Mouse (Mus musculus) brown adipose tissue, adult 24 weeks (tissue): Measurements from ENCODE around the gene Gm973. TPM values are rescaled to one million over a fixed set of nuclear protein-coding genes. Genes with fewer than 3 reads are reported as not detected.

Experiments
- H3K27ac ChIP-seq: fragments of 200-500 bp; replicated peaks from 2 replicates; pipeline ENCODE4 v1.5.1; 2012; ENCODE audit warnings: low read depth, mild to moderate bottlenecking, low read length
- H3K4me1 ChIP-seq: fragments of 200-500 bp; 2 replicates; pipeline ENCODE4 v1.6.1; 2012; ENCODE audit warnings: low read length, mixed read lengths; ENCODE audit not compliant: control insufficient read depth, insufficient read depth, insufficient read length
- H3K4me3 ChIP-seq: fragments of 200-500 bp; 2 replicates; pipeline ENCODE4 v1.5.1; 2012; ENCODE audit warnings: low read depth, mild to moderate bottlenecking, low read length, moderate library complexity; ENCODE audit not compliant: insufficient read depth
- polyA plus RNA-seq: library from polyadenylated mRNA; stranded (reverse); fragments of >200 nt; gene quantifications from 2 replicates; pipeline ENCODE4 v1.2.4, GENCODE M21; 2012; ENCODE audit not compliant: missing spikeins, insufficient read depth, insufficient read length

Gm973 gene
- polyA plus RNA-seq, 1 experiment = 1.9 TPM

DNA sequence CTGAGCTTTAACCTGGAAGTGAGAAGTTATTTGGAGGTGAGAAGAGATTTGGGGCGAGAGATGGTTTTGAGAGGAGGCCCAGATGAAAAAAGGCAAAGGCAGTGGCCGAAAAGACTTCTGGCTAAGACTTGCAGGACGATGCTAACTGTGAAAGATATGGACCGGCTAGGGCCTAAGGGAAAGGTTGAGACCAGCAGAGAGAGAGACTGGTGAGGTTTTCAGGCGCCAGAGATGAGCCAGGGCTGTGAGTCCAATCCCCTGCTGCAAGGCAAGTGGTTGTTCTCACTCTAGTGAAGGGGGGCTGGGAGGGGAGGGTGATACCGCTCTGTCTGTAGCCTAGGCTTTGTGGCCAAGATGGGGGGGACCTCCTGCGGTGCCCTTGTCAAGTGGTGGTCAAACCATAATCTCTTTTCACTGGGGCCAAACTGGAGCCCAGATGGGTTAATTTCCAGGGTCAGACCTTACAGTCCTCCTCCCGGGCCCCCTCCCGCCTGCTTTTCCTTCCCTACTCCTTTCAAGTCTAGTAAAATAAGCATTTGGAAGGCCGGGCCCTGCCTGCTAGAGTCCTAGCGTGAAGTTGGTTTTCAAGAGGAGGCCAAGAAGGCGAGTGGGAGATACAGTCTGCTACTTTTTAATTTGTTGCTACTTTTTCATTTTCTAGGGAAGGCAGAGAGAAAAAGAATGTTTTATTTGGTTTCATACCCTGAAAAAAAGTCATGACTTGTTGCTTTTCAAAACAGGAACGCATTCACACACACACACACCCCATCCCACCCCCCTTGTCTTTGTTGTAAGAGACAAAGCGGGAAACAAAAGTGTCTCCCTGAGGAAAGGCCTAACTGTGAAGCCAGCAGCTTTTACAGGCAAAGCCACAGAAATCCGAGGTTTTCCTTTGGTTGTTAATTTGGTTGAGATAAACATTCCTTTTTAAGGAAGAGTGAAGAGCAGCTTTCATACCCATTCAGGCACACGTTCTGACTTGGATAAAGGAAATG lies 31.0 kb upstream of the Gm973 start:
- peak overlapping the region; percentile 68; the same call in 1 of the 2 replicates for H3K27ac ChIP-seq
- H3K4me3 ChIP-seq = peak overlapping the region; percentile 89
- peaks cover 12% of the 10 kb centered on the region for H3K4me1 ChIP-seq

- no peak overlapping the region; the same call in 1 of the 2 replicates for H3K4me3 ChIP-seq
- peak overlapping the region; percentile 68 for H3K27ac ChIP-seq
- peaks cover 12% of the 10 kb centered on the region for H3K4me1 ChIP-seq
These were observed 30.3 kb upstream of the Gm973 start for GRCm38 (mm10) chr1:59485803-59486202.

DNA sequence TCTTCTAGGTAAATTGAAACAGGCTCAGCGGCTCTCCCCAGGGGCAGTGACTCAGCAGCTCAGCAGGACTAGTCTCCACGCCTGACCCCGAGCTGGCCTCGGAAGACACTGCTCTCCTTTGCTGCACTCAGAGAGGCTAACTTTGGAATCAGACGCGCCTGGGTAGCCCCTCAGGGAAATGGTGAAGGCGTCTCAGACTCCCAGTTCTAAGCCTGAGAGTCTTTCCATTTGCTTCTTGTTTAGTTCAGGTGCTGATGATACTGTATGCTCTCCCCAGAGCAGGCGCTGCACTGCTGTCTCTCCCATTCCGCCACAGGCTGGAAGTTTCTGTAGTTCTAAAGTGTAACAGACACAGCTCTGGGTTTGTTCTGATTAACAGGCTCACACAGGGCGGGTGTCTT lies 28.4 kb upstream of the Gm973 start:
- peak overlapping the region; percentile 91 for H3K27ac ChIP-seq
- H3K4me3 ChIP-seq = peak overlapping the region; percentile 9; the same call in 1 of the 2 replicates
- peaks cover 12% of the 10 kb centered on the region for H3K4me1 ChIP-seq

- H3K4me3 ChIP-seq = no peak overlapping the region
- peak overlapping the region; percentile 81 for H3K27ac ChIP-seq
These were observed 27.6 kb upstream of the Gm973 start for GRCm38 (mm10) chr1:59488481-59488880.

GRCm38 (mm10) chr1:59488991-59489390 lies 27.1 kb upstream of the Gm973 start:
- Histone ChIP-seq H3K27ac (no peak overlapping the region), H3K4me1 (peaks cover 10% of the 10 kb centered on the region), H3K4me3 (no peak overlapping the region)

More at GRCm38 (mm10) chr1:59488481-59488880, 27.6 kb upstream of the Gm973 start:
- peaks cover 12% of the 10 kb centered on the region for H3K4me1 ChIP-seq

DNA sequence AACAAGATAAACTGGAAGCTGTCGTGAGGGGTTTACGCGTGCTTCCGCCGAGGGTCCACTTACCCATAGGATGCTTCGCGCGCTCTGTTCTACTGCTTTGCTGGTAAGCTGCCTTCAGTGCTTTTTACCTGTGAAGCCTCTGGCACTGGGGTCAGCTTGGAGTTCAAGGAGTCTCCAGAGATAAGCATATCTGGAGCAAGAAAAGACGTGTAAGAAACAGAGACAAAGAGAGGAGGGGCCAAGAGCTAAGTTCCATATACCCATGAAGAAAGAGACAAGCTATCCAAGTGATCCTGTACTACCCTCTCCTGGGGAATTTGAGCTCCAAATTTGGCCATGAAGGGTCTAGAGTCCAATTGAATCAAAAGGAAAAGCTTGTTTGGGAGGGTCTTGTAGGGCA lies 24.5 kb upstream of the Gm973 start:
- Histone ChIP-seq H3K27ac (no peak overlapping the region), H3K4me3 (no peak overlapping the region)

DNA sequence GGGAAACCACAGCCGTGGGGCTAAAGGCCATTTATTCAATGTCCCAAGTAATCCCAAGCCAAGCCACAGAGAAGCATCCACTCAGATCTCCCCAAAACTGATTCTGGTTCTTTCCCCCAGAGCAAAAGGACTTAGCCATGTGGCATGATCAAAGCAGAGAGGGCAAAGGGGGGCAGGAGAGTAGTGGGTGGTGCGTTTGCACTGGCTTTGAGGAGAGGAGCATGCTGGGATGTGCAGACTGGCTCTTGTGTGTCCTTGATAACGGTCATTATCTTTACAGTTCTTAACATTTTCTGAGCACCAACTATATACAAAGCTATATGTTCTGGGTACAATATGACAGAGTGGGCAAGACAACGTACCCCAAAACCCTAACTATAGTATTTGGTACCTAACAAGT lies 23.6 kb upstream of the Gm973 start:
- H3K27ac ChIP-seq = no peak overlapping the region
- H3K4me3 ChIP-seq = no peak overlapping the region
- peaks cover 6% of the 10 kb centered on the region; the same call in 1 of the 2 replicates for H3K4me1 ChIP-seq

More for the DNA sequence above, 24.5 kb upstream of the Gm973 start:
- peaks cover 6% of the 10 kb centered on the region; the same call in 1 of the 2 replicates for H3K4me1 ChIP-seq

DNA sequence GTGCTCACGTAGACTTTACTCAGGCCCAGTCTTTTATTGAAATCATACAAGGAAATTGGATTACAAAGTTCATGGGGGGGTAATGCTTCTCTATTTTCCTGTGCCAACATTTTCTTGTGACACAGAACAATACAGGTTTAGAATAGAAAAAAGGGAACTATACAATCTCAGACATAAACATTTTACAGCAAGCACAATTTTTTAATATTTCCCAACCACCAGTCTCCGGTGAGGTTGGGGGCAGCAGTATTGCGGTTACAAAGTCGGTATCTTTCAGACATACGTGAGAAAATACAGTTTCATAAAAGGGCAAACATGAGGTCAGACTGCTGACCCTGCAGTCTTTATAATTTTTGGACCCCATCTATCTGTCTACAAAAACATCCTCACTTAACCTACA lies 20.1 kb upstream of the Gm973 start:
- no peak overlapping the region for H3K27ac ChIP-seq
- H3K4me3 ChIP-seq = no peak overlapping the region
- no peaks in the 10 kb centered on the region for H3K4me1 ChIP-seq

DNA sequence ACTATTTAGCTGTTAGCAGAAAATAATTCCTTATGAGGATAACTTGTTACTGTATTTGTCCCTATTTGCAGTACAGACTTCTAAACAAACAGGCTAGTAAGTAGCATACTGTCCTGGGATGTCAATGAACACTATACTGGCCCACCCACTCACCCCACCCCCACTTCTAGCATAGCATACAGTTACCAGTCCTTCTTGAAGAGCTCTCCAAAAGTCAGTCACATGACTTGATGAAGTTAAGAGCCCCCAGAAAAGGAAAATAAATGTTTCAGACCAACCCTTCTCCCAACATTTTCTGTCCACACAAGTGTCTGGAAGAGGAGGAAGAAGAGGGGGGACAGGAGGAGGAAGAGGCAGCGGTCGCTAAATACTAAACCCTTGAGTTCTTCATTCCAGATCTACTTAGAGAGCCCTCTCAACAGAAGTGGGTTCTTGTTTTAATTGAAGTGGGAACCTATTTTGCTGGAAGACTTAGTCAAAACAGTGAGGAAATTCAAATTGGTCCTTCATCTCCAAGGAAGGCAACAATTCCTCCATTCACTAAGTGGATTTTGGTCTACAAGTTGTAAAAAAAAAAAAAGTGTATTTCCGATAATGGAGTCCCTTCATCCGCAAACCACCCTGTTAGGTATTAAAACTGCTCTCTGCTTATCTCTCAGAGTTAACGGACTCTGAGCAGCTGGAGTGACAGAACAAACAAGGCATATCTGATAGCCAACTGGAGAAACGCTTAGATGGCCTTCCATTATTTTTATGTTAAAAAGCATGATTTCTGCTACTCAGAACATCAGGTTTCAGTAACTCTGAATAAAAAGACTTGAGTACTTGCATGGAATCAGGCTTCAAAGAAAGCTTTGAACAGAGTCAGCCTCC lies 18.1 kb upstream of the Gm973 start:
- H3K27ac ChIP-seq = no peak overlapping the region
- H3K4me3 ChIP-seq = no peak overlapping the region
- H3K4me1 ChIP-seq = no peaks in the 10 kb centered on the region

DNA sequence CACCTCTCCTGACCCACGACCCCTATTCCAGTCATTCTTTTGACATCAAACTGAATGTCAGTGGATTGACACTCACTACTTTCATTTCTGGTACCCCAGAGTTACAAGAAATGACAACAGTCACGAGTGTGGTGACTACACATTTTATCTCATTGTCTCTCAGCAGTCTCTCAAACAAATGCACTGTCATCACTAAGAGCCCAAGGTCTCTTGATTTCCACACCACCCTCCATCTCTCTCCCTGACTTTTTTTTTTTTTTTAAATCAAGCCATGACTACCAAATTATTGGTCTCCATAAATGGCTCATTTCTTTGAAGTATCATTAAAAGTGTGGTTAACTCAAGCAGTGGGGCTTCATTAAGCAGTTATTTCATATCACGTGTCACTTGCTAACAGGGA lies 16.7 kb upstream of the Gm973 start:
- Histone ChIP-seq H3K4me1 (no peaks in the 10 kb centered on the region), H3K27ac (no peak overlapping the region), H3K4me3 (no peak overlapping the region)

DNA sequence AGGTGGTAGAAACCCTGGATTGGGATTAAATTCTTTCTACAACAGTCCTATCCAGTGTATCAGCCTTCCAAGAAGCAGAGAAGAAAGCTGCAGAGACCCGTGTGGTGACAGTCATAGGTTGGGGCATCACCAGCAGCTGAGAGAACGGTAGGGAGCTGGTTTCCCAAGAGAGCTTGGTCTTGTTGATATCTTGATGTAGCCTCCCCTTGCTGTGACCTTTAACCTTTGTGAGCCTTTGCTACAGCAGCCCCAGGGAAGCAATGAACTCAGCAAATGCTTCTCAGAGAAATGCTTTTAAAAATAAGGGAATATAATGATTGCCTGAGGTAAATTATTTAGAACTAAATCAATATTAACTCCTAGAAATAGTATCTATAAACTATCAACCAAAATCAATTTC lies 13.7 kb upstream of the Gm973 start:
- Histone ChIP-seq H3K4me3 (no peak overlapping the region), H3K27ac (no peak overlapping the region), H3K4me1 (no peaks in the 10 kb centered on the region)

GRCm38 (mm10) chr1:59503659-59504301 lies 12.3 kb upstream of the Gm973 start:
- no peaks in the 10 kb centered on the region for H3K4me1 ChIP-seq
- H3K27ac ChIP-seq = no peak overlapping the region
- no peak overlapping the region for H3K4me3 ChIP-seq

DNA sequence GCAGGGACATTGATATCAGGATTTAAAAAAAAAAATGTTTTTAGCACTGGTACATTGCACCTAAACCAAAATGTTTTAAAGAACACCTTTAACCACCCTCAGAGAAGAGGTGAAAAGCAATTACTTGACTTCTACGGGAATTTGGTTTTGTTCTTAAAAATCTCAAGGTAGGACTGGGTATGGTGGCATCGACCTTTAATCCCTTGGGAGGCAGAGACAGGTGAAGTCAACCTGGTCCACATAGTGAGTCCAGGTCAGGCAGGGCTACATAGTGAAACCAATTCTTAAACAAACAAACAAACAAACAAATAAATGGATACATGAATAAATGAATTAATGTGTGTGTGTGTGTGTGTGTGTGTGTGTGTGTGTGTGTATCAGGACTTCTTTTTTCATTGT lies 11.8 kb upstream of the Gm973 start:
- no peak overlapping the region for H3K27ac ChIP-seq

GRCm38 (mm10) chr1:59508463-59509139 lies 7.5 kb upstream of the Gm973 start:
- H3K27ac ChIP-seq = no peak overlapping the region
- no peaks in the 10 kb centered on the region for H3K4me1 ChIP-seq
- no peak overlapping the region for H3K4me3 ChIP-seq

More for the DNA sequence above, 11.8 kb upstream of the Gm973 start:
- H3K4me1 ChIP-seq = no peaks in the 10 kb centered on the region
- no peak overlapping the region for H3K4me3 ChIP-seq
